Mouse (Mus musculus) CD4-positive helper T cell, adult 2 months (primary cell): ENCODE measurements around the gene Atp2a3.

Experiments used
- DNase-seq: peaks from one replicate; pipeline ENCODE4 v3.0.0-alpha.2; 2012; ENCODE audit warnings: low read depth, missing footprints, low spot score

Gene Atp2a3

GRCm38 (mm10) chr11:73001029-73001428 is 40.1 kb downstream of the Atp2a3 start:
- DNase-seq: peak; percentile 68

GRCm38 (mm10) chr11:73006377-73006776 is 45.4 kb downstream of the Atp2a3 start:
- DNase-seq: peak; percentile 78

GRCm38 (mm10) chr11:73007113-73007512 is 46.1 kb downstream of the Atp2a3 start:
- DNase-seq: peak; percentile 6

- peak; percentile 50 for DNase-seq
Observed at GRCm38 (mm10) chr11:73007698-73008481, 46.9 kb downstream of the Atp2a3 start.

DNA sequence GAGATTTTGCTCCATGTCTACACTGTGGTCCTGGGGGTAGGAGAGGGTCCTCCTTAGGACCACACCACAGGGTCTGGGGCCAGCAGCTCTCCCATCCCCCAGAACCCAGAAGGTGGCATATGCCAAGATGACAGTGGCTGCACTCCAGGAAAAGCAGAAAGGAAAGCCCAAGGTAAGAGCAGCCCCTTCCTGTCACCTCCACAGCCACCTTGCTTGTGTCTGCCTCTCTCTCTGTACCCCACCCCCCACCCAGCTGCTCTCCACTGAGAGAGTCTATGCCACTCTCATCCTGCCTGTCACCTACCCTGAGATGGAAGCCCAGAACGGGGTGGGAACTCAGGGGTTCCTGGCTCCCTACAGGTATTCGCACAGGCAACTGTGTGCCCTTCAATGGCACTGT is 47.9 kb downstream of the Atp2a3 start:
- DNase-seq: no peak

DNA sequence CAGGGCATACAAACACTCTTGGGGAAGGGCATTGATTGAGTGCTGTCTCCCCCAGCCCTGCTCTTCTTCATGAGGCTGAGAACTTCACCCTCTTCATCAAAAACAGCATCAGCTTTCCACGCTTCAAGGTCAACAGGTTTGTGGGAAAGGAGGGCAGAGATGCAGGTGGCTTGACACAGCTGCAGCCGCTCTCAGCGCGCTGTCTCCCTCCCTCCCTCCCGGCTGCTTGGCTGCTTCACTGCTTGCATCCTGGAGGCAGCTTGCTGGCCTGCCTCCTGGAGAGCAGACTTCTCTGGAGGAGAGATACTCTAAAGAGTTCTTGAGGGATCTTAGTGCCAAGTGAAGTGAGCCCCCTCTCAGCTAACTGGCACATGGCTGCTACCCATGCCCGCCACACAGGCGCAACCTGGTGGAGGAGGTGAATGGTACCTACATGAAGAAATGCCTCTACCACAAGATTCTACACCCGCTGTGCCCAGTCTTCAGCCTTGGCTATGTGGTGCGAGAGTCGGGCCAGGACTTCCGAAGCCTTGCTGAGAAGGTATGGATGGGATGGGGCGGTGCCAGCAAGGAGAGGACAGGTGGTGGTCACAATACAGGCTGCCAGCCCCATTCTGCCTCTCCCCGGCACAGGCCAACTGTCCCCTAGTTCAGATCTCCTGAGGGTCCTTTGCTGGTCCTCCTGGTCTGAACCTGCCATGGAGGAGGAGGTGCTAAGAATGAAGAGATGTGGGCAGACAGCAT is 48.7 kb downstream of the Atp2a3 start:
- DNase-seq: no peak

- no peak for DNase-seq
Observed at GRCm38 (mm10) chr11:73013981-73014380, 53.0 kb downstream of the Atp2a3 start.

DNA sequence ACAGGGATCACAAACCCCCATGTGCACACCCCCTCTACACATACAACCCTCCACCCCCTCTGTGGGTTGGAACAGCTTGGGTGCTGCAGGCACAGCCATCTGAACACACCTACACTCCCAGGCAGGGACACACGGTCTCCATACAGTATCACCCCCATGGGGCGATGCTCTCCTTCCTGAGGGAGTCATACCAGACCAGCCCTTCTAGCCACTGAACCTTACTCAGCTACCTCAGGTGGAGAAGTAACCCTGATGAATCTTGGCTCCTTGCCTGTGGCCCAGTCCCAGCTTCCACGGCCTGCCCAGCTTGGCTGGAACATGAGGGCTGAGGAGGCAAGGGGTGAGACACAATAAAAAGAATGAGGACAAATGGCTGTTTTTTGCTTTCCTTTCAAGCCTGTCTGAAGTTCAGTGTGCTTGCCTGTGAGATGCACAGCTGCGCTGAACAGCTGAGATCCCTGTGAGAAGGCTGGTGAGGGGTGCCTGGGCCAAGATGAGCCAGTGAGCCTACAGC is 53.9 kb downstream of the Atp2a3 start:
- no peak for DNase-seq

GRCm38 (mm10) chr11:73015391-73016102 is 54.6 kb downstream of the Atp2a3 start:
- DNase-seq: no peak

DNA sequence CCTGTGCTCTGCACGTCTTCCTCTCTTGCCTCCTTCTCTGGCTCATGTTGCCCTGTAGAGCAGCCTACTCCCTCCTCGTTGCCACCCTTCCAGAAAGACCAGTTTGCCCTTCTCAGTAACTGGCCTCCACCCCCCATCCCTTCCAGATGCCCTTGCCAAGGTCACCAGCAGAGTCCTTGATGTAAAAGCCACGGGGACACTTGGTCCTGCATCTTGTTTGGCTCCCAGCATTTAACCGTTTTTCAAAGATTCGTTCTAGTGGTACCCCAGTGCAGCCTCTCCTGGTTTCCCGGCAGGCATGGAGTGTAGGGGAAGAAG is 55.1 kb downstream of the Atp2a3 start:
- no peak for DNase-seq

- DNase-seq: peak; percentile 95
Observed at GRCm38 (mm10) chr11:73018471-73019146, 57.6 kb downstream of the Atp2a3 start, which contains the start of gene Camkk1. Camkk1 (plus strand) TSS chr11:73019008.

DNA sequence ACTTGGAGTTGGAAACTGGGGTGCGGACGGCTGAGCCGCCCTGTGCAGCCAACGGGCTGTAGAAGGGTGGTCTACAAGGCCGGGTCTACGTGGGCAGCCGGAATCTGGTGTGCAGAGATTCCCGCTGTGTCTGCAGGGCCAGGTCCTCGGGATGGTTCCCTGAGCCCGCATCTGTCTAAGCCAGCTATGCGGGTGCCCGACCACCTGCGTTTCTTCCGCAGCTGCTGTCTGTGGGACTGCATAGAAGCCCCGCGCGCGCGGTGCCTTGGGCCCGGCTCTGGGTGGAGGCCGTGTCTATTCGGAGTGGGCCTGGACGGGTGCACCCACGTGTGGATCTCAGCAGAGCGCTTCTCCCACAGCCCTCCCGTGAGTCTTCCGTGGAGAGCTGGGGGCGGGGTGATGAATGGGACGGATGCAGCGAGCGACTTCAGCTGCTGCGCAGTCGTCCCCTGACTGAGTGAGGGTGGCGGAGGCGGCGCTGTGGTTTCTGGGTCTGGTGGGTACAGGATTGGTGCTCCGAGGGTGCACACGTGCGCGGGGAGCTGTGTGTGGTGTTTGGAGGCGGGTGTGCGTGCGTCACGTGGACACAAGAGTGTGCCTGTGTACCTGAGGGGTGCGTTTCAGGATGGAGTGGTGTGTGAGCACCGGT is 58.3 kb downstream of the Atp2a3 start:
- peak; percentile 91 for DNase-seq

DNA sequence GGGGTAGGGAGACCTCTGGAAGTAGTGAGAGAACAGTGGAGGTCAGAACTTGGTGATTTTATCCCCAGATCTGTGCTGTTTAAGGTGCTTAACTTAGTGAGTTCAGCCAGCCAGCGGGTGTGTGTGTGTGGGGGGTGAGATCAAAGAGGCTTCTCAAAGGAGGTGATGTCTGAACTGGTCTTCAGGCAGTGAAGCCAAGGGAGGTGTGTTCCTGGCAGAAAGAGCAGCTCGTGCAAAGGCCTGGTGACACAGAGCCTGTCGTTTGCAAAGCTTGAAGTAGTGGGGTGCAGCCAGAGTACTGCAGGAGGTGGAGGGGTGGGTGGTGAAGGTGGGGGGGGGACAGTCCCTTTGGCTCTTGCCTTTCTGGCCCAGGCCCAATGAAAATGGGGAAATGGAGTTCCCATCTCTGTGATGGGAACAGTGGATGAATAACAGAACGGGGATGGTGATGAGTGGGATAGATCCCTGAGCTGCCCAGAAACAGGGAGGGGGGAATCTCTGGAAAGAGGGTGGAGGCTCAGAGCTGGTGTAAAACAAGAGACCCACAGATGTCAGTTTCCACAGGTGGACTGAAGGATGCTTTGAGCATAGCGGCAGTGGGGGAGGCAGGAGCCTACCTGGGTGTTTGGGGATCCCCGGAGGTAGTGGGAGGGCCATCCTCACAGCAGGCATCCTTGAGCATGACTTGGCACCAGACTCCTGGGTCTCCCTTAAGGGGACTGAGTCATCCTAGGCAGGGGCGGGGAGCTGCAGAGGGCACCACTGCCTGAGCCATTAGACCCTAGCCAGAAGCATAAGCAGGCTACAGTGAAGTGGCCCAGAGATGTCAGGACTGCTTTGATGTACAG is 60.2 kb downstream of the Atp2a3 start:
- no peak for DNase-seq

DNA sequence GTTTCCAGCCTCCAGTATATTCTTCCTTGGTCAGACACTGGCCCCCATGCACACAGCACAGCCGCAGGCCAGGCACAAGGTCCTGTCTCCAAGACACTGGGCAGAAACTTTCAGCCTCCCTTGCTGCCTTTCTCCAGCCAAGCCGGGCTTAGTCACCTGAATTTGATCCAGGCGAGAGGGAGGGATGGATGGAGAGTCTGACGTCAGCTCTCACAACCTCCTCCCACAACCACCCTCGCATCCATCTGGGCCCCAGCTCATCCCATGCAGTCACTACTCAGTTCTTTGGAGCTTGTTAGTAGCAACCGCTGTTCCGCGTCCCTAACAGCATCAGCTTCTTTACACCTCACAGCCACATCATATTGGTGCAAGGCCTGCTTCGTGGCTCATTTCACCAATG is 62.1 kb downstream of the Atp2a3 start:
- DNase-seq: no peak

DNA sequence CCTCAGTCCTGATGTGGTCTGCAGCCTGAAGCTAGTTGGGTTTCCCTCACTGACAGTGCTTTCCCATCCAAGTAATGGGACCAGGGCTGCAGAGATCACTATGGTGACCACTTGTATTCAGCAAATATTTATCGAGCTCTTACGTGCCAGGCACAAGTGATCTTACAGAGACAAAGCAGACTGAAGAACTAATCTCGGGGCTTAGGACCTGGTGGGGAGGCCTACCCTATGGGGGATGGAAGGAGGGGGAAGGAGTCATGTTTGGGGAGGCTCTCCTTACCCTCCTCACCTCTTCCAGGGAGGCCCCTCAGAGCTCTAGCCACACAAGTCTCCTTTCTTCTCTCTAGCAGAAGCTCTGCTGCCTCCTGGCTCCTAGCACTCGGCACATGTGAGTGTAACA is 62.9 kb downstream of the Atp2a3 start:
- no peak for DNase-seq

DNA sequence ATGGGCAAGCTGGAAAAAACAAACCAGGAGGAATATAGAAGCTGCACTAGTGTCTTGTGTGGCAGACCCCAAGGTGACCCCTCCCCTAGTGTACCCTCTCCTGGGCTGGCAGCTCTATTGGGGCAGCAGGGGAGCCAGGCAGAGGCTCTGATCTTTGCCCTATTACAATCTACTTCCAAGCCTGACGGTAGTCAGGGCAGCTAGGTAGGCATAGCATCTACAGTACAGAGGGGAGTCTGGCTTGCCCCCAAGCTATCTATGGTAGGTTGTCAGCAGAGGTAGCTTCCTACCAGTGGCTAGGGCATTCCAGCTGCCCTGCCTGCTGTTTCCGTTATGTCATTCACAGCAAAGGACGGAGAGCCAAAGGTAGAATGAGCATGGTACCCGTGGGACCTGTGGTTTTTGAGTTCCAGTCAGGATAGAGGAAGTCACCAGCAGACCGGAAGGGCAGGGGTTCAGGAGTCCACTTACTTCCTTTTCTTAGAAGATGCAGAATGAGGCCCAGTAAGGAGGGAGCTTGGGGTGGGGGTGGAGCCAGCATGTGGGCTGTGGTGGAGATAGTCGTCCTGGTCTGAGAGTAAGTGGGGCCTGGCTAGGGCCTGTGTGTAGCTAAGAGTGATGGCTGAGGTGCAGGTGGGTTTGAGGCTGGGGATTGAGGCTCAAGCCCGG is 63.4 kb downstream of the Atp2a3 start:
- DNase-seq: peak; percentile 28

- DNase-seq: no peak
Observed at GRCm38 (mm10) chr11:73026961-73027360, 66.0 kb downstream of the Atp2a3 start.

- DNase-seq: peak; percentile 84
Observed at GRCm38 (mm10) chr11:73030821-73031498, 70.0 kb downstream of the Atp2a3 start.

DNA sequence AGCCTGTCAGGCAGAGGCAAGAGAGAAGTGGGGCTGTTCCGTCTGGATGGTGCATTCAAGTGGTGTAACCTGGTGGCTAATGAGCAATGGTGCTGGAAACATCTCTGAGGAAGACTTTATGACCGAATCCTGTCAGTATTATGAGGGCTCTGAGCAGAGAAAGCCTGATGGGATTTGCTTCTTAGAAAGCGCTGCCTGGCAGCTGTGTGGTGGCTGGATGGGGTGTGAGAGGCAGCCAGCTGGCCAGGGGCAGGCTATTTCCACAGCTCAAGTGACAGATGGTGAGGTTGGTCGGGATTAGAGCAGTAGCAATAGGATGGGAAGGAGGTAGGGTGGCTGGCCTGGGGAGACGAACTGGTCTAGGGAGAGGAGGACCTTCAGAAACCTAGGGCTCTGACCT is 70.6 kb downstream of the Atp2a3 start:
- DNase-seq: no peak
